Mouse (Mus musculus) right cerebral cortex, adult 2 months (tissue): ENCODE measurements at regions not wholly inside any gene's neighbourhood (a gene's known extent, or its start where the extent isn't known, plus 50 kb on each side); places are given as distances from the start of the nearest gene placed in this dataset.

Experiments used
- DNase-seq, 2 experiments: peaks; one replicate each; pipeline ENCODE4 v3.0.0; 2021 to 2022; ENCODE audit warnings: low spot score in 2 of 2

DNA sequence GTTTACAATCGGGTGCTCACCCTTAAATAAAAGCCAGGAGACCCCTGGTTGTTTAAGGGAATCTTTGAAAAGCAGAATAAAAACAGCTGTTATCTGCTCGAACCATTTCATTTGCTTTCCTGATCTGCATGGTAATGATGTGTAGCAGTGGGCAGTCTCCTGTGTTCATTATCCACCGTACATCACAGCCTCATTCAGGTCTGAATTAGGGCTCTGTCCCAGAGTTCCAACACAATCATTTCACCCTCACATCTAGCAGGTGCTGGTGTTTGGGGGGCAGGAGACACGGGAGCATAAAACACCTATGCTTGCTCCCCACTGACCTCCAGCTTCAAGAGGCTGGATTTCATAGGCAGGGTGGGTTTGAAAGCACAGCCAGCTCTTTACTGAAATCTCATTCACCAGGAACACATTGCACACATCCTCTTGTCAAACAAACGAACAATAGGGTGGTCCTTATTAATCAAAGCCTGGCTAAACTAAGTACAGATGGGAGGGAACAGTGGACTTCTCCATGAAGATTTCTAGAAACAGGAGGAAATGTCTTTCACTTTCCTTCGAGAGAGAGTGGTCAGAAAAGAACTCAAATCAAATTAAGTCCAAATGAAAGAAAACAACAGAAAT is 368.3 kb upstream of the Adgrl2 start:
- DNase-seq: peak in 1 of 2 experiments; percentile 10

DNA sequence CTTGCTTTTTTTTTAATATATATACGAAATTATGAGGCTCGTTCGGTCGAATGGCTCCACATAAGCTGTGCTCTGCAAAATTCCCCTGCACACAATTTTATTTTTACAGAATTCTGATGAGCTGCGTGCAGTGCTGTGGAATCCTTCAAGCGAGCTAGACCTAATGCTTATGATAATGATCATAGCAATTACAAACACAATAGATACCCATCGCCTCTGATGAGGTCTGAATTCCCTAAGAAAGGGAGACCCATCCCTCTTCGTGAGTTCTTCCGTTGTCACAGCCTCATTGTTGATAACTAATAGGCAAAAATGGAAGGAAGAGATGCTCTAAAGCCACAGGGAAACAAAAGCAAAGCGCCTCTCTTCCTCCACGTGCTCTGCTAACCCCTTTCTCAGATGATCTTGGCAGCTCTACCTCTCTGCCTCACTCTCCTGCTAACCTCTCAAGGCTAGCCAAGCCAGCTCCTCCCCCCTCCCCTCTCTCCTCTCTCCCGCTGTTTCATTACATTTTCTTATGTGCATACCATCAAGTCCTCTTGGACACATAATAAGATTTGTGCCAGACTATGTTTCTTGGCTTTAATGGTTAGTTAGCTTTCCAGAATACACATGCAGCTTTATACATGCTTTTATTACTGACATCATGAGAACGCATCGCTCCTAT is 367.7 kb upstream of the Adgrl2 start:
- DNase-seq: peak in 1 of 2 experiments; percentile 9

DNA sequence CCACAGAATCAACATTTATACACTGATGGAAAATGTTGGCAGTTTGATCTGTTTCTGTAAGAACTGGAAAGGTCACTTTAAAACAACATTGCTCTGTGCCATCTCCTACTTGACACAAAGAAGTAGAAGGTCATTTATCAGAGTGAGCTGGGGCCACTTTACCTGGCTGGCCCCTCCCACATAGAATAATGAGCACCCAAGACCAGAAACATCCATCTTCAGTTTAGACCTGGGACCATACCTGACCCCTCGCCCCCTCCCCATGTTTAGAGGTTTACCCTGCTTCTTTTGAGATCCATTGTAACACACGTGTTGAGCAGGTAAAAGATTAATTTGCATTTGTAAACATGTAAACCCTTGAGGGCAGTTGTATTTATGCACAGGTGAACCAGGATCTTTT is 366.8 kb upstream of the Adgrl2 start:
- DNase-seq: no peak

DNA sequence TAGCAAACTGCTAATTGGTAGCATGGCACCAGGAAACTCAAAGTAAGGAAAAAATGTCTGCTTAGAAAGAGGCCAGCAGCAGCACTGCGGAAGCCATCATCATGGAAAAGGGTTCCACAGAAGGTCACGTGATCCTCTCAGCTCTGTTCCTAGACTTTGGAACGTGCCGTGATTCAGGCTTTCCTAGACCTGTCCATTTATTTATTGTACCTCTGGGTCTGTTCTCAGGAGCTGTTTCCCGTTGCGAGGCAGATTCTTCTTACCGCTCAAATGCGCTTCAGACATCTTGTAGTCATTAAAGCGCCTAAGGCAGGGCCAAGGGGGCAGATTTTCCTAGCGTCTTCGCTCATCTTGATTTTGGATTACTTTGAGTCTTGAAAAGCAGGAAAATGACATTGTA is 365.0 kb upstream of the Adgrl2 start:
- no peak for DNase-seq

DNA sequence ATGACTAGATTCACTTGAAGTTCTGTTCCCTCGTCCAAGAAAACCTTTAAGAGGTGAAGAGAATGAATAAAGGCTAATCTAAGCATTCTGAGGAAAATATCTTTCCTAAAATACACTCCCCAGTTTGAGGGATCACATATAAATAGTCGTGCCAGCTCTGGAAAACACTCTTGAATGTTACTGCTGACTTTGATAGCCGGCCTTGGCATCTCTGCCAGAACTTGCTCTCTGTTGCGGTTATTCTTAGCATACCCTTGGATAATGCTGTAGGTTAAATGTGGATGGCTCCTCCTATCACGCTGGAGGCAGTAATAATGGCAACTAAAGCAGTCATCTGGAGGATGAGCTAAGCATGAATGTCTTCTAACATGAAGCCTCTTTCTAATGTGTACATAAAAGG is 363.6 kb upstream of the Adgrl2 start:
- no peak for DNase-seq

DNA sequence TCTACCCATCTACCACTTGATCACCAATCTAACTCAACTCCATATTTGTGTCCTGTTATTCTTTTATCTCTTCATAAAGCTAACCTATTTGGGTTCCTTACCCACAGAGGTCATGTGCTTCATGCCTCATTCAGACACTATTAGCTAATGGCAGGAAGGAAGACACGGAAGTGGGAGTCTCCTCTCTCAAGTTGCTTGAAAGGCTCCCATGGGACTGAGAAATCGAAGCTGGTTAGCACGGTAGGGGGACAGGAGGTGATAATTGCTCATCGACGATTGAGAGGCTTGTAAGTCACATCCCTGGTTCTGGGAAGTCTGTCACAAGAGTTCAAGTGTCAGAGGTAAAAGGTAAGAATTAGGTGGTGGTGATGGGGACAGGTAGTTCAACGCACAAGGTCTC is 362.2 kb upstream of the Adgrl2 start:
- DNase-seq: no peak

DNA sequence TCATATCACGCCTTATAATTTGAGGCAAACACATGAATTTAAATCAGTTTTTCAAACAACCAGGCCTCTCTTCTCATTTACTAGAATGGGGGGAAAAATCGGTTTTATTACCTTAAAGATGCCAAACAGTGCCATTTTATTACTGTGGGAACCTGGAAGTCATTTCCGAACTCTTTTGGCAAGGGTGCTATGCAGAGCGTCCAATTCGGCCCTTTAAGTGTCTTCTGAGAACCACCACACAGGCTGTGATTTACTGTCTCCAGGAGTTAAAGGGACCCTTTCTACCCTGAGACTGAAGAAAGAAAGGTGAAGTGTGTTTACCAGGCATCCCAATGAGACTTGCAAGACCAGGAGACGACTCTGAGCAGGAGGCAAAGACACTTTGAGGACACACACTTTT is 359.4 kb upstream of the Adgrl2 start:
- no peak for DNase-seq

DNA sequence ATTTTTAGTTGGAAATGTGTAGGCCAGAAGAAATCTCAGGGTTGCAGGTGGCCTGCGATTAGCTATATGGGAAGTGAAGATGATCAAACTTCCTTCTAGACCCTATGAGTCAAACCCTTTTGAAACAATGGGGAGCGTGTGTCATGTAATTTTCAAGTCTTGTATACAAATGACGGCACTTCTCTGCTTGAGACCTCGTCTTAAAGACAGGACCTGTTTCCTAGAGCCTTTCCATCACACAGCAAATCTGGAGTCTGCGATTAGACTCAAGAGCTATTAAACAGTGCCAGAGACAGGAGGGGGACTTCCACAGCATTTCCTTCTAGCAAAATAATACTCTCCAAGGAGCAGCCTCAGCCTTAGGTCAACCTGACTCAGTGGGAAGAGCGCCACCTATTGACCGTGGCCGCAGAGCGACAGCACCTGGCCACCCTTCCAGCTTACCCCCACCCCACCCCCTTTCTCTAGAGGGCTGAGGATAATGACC is 358.9 kb upstream of the Adgrl2 start:
- DNase-seq: peak; percentile 30 to 48

DNA sequence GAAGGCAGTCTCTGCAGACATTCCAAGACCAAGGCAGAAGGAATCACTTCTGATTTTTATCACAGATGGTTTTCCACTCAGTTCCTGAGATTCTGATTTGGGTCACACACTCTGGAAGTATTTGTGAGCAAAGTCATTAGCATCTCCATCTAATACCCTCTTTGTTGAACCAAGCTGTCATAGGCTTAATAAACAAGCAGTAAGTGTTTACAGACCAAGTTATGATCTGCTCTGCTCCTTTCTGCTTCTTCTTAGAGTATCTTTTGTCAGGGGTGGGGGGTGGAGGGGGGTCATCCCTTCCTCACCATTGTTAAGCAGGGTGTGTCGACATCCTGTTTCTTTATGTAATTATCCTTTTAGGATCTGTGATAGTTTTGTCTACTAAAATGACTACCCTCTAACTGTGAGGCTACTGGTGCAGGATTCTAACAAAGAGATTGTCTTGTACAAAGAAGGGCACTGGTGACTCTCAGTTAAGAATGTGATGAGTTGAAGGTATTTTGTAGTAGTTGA is 358.2 kb upstream of the Adgrl2 start:
- DNase-seq: no peak

DNA sequence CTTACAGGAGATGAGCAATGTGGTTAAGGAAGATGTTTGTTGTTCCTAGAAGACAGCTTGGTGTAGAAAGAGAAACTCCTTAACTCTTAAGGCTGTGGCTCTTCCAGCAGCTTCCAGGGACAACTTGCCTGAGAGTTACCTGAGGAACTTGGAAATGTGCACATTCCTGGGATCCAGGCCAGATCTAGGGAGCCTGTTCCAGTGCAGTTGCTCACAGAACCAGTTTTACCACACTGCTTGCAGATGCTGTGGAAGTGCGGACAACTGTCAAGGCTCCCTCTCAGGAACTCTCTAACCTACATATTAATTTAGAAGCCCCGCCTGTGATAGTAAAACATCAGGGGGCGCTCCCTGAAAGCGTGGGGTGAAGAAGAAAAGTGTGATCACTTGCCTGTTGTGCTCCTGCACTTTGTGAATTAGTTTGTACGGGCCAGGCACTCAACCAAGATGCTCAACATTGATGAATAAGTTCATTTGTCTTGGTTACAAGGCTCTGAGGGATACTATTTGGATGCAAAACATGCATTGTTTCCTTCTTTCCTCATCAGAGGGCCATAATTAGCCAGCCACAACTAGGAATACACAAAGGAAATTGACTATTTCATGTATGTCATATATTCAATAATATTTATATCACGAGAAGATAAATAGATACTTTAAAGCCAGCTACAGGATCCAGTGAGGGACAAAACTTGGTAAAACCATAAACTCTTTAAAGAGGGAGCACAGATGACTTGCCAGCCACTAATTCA is 357.1 kb upstream of the Adgrl2 start:
- peak in 1 of 2 experiments; percentile 21 for DNase-seq

DNA sequence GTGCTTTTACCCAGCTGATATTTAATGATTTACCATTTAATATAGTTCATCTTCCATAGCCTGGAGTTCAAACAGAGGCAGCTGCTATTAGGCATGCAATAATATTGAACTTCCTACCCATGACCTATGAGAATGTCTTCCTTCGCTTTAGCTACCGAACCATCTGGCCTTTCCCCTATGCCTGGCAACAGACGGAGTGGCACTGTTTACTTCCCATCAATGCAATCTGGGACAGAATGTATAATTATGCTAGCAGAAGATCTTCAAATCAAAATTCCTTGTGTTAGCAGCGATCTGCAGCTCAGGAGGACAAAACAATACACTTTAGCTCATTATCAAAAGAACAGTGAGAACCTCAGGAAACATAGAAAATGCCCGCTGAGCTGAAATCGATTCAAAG is 352.2 kb upstream of the Adgrl2 start:
- no peak for DNase-seq

DNA sequence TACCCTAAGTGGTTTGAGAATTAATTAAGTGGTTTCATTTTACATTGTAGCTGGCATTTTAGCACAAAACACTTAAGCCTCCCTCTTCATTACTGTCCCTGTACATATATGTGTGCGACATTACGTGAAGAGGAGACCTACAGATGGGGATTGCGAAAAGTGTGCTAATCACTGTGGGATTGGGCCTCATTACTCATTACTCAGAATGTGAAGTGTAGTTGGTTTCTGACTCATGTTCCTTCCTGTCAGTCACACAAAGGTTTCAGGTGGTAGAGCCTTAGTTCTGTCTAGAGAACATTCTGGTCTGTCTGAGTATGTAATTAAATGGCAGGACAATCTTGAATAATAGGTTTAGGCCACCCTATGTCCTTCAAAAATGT is 349.0 kb upstream of the Adgrl2 start:
- no peak for DNase-seq

DNA sequence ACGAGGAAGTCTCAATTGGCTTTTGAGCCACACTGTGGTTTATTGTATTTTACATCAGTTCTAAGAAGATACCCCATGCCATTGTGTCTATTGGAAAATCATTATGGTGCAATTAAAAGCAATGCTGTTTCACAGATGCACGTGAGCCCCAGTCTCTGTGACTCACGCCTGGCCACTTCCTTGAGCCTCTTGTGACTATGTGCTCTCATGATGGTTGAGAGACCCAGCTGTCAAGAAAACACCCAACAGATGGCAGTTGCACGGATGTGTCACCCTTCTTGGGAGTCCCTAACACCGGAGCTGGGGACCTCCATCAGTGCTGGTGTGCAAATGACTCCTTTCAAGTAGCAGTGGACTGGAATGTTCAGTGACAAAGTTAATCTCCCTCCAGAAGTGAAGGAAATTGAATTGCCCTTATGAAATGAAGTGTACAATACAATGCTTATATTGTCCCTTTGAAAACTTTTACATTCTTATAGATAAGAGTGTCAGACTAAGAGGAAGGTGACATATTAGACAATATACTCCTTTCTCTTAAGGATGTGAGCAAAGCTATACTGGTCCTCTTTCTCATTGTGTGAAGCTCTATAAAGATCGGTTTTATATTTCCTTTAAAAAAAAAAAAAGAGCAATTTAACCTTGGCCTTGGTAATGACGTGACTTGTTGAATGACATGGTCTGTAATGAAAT is 348.5 kb upstream of the Adgrl2 start:
- no peak for DNase-seq

DNA sequence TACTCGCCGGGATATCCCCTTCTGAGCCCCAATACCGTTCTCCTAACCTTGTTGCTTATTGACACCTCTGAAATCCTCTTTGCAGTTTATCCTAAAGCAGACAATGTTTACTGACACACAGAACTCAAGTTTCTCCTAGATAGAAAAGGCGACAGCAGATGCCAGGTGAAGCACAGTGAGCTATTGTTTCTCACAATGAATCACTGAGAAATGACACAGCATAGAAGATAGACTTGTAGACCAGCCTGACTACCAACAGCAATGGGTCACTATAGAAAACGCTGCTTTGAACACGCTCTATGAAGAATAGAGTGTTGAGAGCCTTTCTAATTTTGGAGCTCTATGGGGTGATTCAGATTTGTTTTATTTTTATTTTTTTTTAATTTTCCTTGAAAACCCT is 344.9 kb upstream of the Adgrl2 start:
- no peak for DNase-seq

DNA sequence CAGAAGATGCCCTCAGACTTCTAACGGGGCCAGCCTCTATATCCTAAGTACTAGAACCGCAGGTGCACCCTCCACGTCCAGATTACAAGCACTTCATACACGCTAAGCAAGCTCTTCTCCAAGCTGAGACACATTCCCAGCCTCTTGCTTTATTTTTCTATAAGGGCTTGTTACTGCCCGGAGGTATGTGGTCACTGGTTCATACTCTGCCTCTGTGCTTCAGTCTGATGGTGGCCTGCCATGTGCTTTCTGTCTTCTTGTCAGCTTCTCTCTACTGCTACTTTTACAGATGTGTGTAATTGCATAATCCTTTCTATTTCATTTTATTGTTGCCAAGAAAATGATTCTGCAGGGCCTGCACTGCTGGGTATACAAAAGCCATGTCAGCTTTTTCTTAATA is 343.3 kb upstream of the Adgrl2 start:
- DNase-seq: no peak

DNA sequence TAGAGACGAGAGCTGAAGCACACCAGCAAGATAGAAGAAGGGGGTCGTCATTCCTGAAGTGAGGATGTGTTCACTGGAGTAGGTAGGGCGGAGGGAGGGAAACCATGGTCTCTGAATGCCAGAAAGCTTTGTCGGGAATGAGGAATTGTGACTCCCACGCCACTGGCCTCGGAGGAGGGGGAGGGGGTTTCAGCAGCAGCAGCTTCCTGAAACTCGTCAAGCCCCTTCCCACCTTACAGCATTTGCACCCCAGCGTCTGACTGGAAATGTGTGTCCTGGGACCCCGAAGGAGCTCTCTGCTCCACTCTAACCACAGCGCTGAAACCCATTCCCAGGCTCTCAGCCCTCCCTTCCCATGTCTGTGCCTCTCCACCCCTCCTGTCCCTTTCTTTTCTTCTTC is 342.8 kb upstream of the Adgrl2 start:
- no peak for DNase-seq

DNA sequence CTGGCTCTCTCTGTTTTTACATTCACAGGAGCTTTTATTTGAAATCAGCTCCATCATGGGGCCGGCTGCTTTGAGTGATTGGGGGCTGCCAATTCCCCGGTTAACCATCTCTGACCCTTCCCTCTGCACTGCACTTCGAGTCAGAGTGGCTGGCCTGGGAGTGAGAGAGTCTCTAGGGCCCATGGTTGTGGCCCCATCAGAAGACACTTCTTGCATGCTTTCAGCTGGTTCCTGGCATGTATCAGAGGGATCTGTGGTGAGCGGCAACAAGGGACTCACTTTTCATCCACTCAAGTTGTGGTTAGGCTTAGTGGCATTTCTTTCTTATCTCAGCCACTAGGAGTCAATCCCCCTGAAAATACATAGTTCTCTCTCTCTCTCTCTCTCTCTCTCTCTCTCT is 341.8 kb upstream of the Adgrl2 start:
- DNase-seq: no peak

DNA sequence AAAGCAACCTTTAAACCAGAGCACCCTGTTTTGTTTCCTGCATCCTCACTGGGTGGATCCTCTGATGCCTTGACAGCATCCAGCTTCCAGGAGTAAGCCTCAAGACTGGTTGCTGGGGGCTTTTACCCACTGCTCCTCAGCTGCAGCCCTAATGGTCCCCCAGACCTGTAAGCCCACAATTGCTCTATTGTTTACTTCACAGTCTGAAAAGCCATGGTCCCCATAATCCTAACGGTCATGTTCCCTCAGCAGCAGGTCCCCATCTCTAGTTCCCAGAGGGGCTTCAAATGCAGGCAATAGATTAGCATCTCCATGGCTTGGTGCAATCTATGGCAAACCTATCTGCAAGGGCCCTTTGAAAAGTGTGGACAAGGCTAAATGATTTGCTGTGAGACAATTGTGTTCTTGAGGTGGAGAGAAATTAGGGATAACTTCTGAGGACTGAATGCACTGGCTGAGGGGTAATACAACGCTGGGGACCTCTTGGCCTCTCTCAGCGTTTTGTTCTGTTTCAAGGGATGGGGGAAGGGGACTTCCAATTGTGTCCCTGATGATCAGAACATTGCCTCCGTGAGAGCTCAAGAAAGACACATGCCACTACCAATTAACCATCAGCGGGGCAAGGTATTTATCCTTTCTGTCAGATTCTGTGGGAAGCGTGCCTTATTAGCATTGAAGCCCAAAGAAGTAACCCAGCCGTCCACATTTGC is 341.1 kb upstream of the Adgrl2 start:
- no peak for DNase-seq

DNA sequence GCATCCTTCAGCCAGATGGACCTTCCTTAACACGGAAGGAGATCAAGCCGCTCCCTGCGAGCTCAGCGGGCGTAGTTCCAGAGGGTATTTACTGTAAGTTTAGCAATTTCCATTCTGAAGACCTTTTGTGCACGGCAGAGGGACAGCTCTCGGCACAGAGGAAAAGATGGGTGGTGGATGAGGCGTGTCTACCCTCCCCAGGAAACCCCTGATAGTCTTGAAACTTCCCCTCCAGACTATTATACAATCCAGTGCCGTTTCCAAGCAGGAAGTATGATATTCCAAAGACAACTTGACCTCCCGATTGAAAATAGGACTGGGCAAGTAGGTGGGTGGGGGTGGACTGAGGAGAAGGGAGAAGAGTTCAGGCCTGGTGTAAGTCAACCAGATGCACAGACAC is 340.4 kb upstream of the Adgrl2 start:
- DNase-seq: no peak

DNA sequence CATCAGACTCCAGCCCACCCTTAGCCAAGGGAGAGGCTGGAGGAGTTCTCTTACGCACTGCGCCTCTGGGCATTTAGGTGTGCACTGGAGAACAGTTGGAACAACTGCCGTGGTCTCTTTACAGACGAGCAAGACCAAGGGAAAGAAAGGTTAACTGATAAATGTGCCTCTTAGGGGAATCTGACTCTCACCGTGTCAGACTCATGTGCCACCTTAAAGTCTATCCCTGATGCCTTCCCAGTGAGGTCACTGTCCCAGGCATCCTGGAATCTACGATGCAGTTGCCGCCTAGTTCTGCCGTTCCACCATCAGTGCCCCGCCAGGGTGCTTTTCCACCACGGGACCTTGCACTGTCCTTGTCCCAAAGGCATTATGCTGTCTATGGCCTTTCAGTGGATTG is 339.7 kb upstream of the Adgrl2 start:
- no peak for DNase-seq

DNA sequence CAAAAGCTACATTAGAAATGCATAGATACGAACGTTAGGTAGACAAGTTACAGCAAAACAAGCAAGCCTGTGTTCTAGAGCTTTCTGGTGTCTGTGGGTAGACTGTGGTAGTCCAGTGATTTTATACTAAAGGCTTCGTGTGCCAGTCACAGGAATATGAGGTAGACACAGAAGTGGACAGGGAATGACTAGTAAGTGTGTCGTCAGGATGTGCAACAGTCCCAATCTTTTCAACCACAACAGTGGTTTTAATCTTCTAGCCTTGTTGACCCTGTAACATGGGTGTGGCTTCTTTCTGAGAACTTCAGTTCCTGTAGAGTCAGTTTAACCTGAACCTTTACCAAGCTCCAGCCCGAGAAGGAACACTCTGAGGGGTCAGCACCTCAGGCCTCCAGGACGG is 339.3 kb upstream of the Adgrl2 start:
- no peak for DNase-seq

DNA sequence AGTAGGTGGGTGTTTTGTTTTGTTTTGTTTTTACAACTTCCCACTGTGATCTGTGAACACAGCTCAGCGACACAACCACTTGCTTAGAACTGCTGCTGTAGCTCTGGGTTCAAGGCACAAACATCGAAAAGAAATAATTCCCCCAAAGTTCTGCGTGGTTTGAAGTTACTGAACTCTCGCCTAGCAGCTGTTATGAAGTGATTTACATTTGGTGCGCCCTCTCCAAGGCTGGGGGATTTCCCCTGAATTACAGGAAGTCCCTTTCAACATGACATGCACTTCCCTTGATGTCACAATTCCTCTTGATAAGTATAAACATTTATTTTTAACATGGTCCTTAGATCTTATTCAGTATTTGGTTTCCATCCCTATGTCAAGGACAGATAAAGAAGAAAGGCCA is 336.3 kb upstream of the Adgrl2 start:
- no peak for DNase-seq
